Mouse (Mus musculus): ENCODE results near the gene Senp5. TPM values are rescaled to one million over a fixed set of nuclear protein-coding genes. Genes with fewer than 3 reads are reported as not detected.
"Not testable (repeated sequence)": the region's sequence is repeated elsewhere in the genome, so short reads cannot be mapped to it uniquely, and the experiment has no call there.

The Senp5 gene
- total RNA-seq (2021): 10 to 100 TPM; 45.8 to 49.3 TPM

- DNase-seq (ENCODE audit: low spot score in 2 of 2): peak; percentile 92 to 94
- intact Hi-C loops (cut with DNase I): loop anchor here (1.0 kb wide), 1 partner anchor 54 kb away; the partner anchor contains the start of genes 0610012G03Rik and Ncbp2
Measured at GRCm38 (mm10) chr16:32002509-32003477, at the start of gene Senp5. Gene Senp5 (minus strand): TSS chr16:32003287.

GRCm38 (mm10) chr16:32042367-32042766, 39.3 kb upstream of the Senp5 start:
- intact Hi-C loops (cut with DNase I): no loop called here
- no peak for DNase-seq (ENCODE audit: low spot score in 2 of 2)

DNA sequence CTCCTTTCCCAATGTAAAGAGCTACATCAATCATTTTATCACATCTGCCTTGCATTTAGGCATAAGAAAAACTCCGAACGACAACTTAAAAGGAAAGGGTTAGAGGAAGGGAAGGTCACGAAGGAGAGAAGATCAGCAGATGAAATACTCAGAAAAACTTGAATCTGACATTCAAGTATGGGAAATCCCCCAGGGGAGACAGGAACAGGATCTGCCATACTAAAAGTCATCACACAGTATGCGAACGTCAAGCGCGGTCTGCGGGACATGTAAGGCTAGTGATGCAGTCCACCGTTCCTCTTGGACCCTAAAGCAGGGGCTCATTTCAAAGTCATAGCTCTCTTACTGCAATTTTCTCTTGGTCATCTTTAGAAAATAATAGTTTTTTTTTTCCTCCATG, 16.6 kb upstream of the Senp5 start:
- no peak for DNase-seq (ENCODE audit: low spot score in 2 of 2)
- intact Hi-C loops (cut with DNase I): no loop called here

- intact Hi-C loops (cut with DNase I): no loop called here
- no peak for DNase-seq (ENCODE audit: low spot score in 2 of 2)
Measured at GRCm38 (mm10) chr16:32010330-32010729, 7.2 kb upstream of the Senp5 start.

DNA sequence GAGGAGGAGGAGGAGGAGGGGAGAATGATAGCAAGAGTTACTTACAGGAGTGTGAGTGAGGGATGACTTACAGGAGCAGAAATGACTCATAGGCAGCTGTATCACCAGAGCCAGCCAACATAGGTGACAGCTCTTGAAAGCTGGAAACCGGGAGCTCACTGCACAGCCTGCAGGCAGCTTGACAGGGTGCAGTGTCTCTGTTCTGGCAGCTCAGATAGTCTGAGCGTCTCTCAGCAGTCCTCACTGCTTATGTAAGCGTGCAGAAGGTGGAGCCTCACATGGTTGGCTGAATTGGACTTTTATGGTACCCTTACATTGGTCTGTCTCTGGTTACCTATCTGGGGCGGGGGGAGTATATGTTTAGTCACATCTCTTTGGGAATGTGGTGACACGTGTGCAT, 6.8 kb upstream of the Senp5 start:
- intact Hi-C loops (cut with DNase I): no loop called here
- peak; percentile 31 to 36 for DNase-seq (ENCODE audit: low spot score in 2 of 2)

DNA sequence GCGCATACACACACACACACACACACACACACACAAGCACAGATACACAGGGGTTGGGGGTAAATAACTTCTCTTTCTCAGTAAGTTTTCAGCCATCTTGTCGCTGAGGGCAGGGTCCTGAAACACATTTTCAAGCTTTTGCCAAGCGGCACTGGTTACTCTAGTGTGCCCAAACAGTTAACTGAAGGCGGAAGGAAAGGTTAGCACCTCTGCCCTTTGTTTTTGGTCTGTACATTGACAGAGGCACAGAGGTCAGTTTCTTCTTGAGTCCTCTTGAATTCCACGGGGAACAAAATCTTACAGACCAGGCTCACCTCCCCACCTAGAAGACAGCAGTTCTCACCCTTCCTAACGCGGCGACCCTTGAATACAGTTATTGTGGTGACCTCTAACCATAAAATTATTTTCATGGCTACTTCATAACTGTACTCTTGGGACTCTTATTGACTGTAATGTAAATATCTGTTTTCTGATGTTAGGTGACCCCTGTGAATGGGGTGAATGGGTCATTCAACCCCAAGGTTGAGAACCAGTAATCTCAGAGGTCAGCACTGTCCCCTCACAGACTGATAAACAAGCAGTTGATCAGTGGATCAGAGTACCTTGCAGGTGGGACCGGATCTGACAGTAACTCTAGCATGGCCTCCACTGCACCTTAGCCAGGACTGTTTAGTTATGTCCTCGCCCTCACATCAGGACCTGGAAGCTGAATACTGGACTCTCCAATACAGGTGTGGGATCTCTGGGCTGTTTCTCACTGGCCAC, 5.6 kb upstream of the Senp5 start:
- intact Hi-C loops (cut with DNase I): no loop called here
- DNase-seq (ENCODE audit: low spot score in 2 of 2): no peak

- intact Hi-C loops (cut with DNase I): no loop called here
- no peak for DNase-seq (ENCODE audit: low spot score in 2 of 2)
Measured at GRCm38 (mm10) chr16:32004731-32005130, 1.6 kb upstream of the Senp5 start.

- no peak for DNase-seq (ENCODE audit: low spot score in 2 of 2)
- intact Hi-C loops (cut with DNase I): no loop called here
Measured at GRCm38 (mm10) chr16:31996371-31996770, 6.7 kb downstream of the Senp5 start.

- intact Hi-C loops (cut with DNase I): no loop called here
- DNase-seq (ENCODE audit: low spot score in 2 of 2): no peak
Measured at GRCm38 (mm10) chr16:31993946-31994345, 9.1 kb downstream of the Senp5 start.

DNA sequence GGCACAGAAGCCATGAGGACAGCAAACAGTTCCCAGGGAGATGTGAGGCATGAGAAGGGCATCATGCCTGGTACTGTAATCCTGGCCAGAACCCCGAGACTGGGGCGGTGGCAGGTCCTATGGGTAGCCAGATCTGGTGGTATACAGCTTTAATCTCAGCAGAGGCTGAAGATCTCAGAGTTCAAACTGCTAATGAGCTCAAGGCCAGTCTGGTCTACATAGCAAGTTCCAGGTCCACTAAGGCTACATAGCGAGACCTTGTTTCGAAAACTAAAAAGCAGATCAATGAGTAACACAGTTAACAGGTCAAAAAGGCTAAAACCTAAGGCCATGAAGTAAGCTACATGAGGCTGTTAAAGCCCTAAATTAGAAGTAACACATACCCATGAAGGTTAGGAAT, 9.9 kb downstream of the Senp5 start:
- DNase-seq (ENCODE audit: low spot score in 2 of 2): no peak
- intact Hi-C loops (cut with DNase I): no loop called here

- no peak for DNase-seq (ENCODE audit: low spot score in 2 of 2)
- intact Hi-C loops (cut with DNase I): no loop called here
Measured at GRCm38 (mm10) chr16:31992039-31992438, 11.0 kb downstream of the Senp5 start.

DNA sequence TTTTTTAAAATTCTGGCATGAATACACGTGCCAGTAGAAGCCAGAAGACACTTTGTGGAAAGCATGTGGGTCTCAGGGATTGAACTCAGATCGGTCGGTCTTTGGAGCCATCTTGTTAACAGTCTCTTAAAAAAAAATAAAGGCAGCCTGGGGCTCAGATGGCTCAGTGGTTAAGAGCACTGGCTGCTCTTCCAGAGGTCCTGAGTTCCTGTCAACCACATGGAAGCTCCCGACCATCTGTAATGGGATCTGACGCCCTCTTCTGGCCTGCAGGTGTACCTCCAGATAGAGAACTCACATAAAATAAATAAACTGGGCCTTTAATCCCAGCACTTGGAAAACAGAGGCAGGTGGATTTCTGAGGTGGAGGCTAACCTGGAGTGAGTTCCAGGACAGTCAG, 22.1 kb downstream of the Senp5 start:
- intact Hi-C loops (cut with DNase I): no loop called here
- no peak for DNase-seq (ENCODE audit: low spot score in 2 of 2)

DNA sequence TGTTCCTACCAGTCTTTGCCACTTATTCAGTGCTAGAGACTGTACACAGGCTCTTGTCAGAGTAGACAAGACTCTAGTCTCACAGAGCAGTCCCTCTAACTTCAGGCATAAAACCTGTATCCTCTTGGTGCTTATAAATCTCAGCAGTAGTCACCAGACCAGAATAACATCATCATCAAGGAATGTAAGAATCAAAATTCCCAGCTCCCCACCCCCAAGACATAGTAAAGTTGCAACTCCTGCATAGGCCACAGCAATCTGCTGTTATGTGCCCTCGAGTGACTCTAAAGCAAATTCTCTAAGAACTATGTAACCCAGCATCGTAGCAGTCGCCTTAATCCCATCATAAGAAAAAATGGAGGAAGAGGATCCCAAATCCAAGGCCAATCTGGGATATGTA, 23.6 kb downstream of the Senp5 start:
- DNase-seq (ENCODE audit: low spot score in 2 of 2): no peak
- intact Hi-C loops (cut with DNase I): no loop called here

DNA sequence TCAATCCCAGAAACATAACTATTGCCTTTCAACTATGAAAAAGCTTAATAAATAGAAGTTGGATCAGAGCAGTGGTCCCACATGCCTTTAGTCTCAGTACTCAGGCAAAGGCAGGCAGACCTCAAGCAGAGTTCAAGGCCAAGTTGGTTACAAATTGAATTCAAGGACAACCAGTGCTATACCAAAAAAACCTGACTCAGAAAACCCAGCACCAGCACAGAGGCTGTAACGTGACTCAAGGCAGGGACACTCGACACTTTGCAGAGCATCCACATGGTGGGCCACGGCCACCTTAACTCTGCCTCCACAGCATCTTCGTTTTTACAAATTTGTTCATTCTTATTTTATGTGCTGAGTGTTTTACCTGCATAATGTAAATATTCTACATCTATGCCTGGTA, 27.8 kb downstream of the Senp5 start:
- no peak for DNase-seq (ENCODE audit: low spot score in 2 of 2)
- intact Hi-C loops (cut with DNase I): no loop called here

- intact Hi-C loops (cut with DNase I): no loop called here
- no peak for DNase-seq (ENCODE audit: low spot score in 2 of 2)
Measured at GRCm38 (mm10) chr16:31963224-31963623, 39.9 kb downstream of the Senp5 start.

DNA sequence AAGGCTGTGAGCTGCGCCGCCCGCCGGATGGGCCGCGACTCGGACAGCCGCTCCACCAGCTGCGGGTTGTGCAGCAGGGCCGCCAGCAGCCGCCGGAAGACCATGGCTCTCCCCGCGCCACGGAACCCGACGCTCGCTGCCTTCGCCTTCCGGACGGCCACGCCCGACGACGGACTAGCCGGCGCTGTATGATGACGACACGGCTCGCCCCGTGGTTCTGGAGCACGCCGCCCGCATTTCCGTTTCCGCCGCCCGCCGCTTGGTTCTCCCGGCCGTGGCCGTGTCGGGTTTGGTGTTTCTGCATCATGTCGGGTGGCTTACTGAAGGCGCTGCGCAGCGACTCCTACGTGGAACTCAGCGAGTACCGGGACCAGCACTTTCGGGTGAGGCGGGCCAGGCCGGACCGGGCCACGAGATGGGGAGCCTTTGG, 54.7 kb downstream of the Senp5 start, which contains the start of the genes 0610012G03Rik and Ncbp2:
0610012G03Rik (minus strand) TSS at position 150 of the 430 bp plus-strand sequence.
Ncbp2 (plus strand) TSS at position 169 of the 430 bp plus-strand sequence.
- intact Hi-C loops (cut with DNase I): loop anchor here (1.0 kb wide), 2 partner anchors 55 to 299 kb away; partner anchors contain the start of genes Fbxo45, Senp5 and Wdr53
- peak; percentile 96 to 98 for DNase-seq (ENCODE audit: low spot score in 2 of 2)

- no peak for DNase-seq (ENCODE audit: low spot score in 2 of 2)
- intact Hi-C loops (cut with DNase I): loop anchor here (1.0 kb wide), 2 partner anchors 55 to 299 kb away; partner anchors contain the start of genes Fbxo45, Senp5 and Wdr53
Measured at GRCm38 (mm10) chr16:31947901-31948316, 55.2 kb downstream of the Senp5 start.

GRCm38 (mm10) chr16:31947333-31947732, 55.8 kb downstream of the Senp5 start:
- intact Hi-C loops (cut with DNase I): no loop called here

DNA sequence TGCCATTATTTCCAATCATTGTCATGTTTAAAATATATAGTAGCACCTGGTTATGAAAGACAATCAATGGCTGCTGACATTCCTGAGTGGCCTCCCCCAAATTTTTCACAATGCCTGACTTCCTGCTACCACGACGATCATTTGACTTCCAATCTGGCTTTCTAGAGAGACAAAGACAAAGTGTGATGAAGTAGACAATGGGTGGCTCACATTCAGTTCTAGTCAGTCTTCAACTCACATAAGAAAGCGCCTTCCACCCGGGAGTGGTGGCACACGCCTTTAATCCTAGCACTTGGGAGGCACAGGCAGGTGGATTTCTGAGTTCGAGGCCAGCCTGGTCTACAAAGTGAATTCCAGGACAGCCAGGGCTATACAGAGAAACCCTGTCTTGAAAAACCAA, 57.1 kb downstream of the Senp5 start:
- intact Hi-C loops (cut with DNase I); DNase-seq (ENCODE audit: low spot score in 2 of 2): not testable (repeated sequence)

More at GRCm38 (mm10) chr16:31947333-31947732, 55.8 kb downstream of the Senp5 start:
- DNase-seq (ENCODE audit: low spot score in 2 of 2): no peak

- intact Hi-C loops (cut with DNase I): no loop called here
- no peak for DNase-seq (ENCODE audit: low spot score in 2 of 2)
Measured at GRCm38 (mm10) chr16:31945372-31945771, 57.7 kb downstream of the Senp5 start.
